Mouse (Mus musculus): ENCODE measurements around the gene Map3k5.

Gene Map3k5

GRCm38 (mm10) chr10:19933511-19934383 is 525 bp upstream of the Map3k5 start:
- peak; percentile 74 to 76 for DNase-seq (ENCODE audit: low read depth in 2 of 2, low spot score in 2 of 2)

- DNase-seq (ENCODE audit: low read depth in 2 of 2, low spot score in 2 of 2) = peak in 1 of 2 experiments; percentile 14
Measured at GRCm38 (mm10) chr10:19935295-19935623, 987 bp downstream of the Map3k5 start.

- DNase-seq (ENCODE audit: low read depth in 2 of 2, low spot score in 2 of 2) = no peak
Measured at GRCm38 (mm10) chr10:19935821-19936367, 1.6 kb downstream of the Map3k5 start.

- no peak for DNase-seq (ENCODE audit: low read depth in 2 of 2, low spot score in 2 of 2)
Measured at GRCm38 (mm10) chr10:19936961-19937708, 2.9 kb downstream of the Map3k5 start.

GRCm38 (mm10) chr10:19938738-19939137 is 4.5 kb downstream of the Map3k5 start:
- DNase-seq (ENCODE audit: low read depth in 2 of 2, low spot score in 2 of 2) = no peak

GRCm38 (mm10) chr10:19939282-19939705 is 5.0 kb downstream of the Map3k5 start:
- peak in 1 of 2 experiments; percentile 40 for DNase-seq (ENCODE audit: low read depth in 2 of 2, low spot score in 2 of 2)

GRCm38 (mm10) chr10:19940127-19940526 is 5.9 kb downstream of the Map3k5 start:
- no peak for DNase-seq (ENCODE audit: low read depth in 2 of 2, low spot score in 2 of 2)

- DNase-seq (ENCODE audit: low read depth in 2 of 2, low spot score in 2 of 2) = no peak
Measured at GRCm38 (mm10) chr10:19940626-19941025, 6.4 kb downstream of the Map3k5 start.

- peak in 1 of 2 experiments; percentile 15 for DNase-seq (ENCODE audit: low read depth in 2 of 2, low spot score in 2 of 2)
Measured at GRCm38 (mm10) chr10:19941063-19941462, 6.8 kb downstream of the Map3k5 start.

GRCm38 (mm10) chr10:19941914-19942313 is 7.6 kb downstream of the Map3k5 start:
- no peak for DNase-seq (ENCODE audit: low read depth in 2 of 2, low spot score in 2 of 2)

- no peak for DNase-seq (ENCODE audit: low read depth in 2 of 2, low spot score in 2 of 2)
Measured at GRCm38 (mm10) chr10:19942621-19943020, 8.3 kb downstream of the Map3k5 start.

- no peak for DNase-seq (ENCODE audit: low read depth in 2 of 2, low spot score in 2 of 2)
Measured at GRCm38 (mm10) chr10:19945651-19946050, 11.4 kb downstream of the Map3k5 start.

- no peak for DNase-seq (ENCODE audit: low read depth in 2 of 2, low spot score in 2 of 2)
Measured at GRCm38 (mm10) chr10:19946644-19947043, 12.4 kb downstream of the Map3k5 start.

- DNase-seq (ENCODE audit: low read depth in 2 of 2, low spot score in 2 of 2) = no peak
Measured at GRCm38 (mm10) chr10:19947441-19947840, 13.2 kb downstream of the Map3k5 start.

GRCm38 (mm10) chr10:19947901-19948300 is 13.6 kb downstream of the Map3k5 start:
- no peak for DNase-seq (ENCODE audit: low read depth in 2 of 2, low spot score in 2 of 2)

GRCm38 (mm10) chr10:19948381-19948780 is 14.1 kb downstream of the Map3k5 start:
- no peak for DNase-seq (ENCODE audit: low read depth in 2 of 2, low spot score in 2 of 2)

- no peak for DNase-seq (ENCODE audit: low read depth in 2 of 2, low spot score in 2 of 2)
Measured at GRCm38 (mm10) chr10:19949106-19949505, 14.8 kb downstream of the Map3k5 start.

GRCm38 (mm10) chr10:19953032-19953761 is 18.9 kb downstream of the Map3k5 start:
- DNase-seq (ENCODE audit: low read depth in 2 of 2, low spot score in 2 of 2) = no peak

- no peak for DNase-seq (ENCODE audit: low read depth in 2 of 2, low spot score in 2 of 2)
Measured at GRCm38 (mm10) chr10:19954572-19954971, 20.3 kb downstream of the Map3k5 start.

GRCm38 (mm10) chr10:19955817-19956216 is 21.5 kb downstream of the Map3k5 start:
- no peak for DNase-seq (ENCODE audit: low read depth in 2 of 2, low spot score in 2 of 2)

- DNase-seq (ENCODE audit: low read depth in 2 of 2, low spot score in 2 of 2) = no peak
Measured at GRCm38 (mm10) chr10:19956745-19957144, 22.5 kb downstream of the Map3k5 start.

Data from CD8-positive naive resting alpha-beta T cell, adult 2 months (primary cell).